Mouse (Mus musculus) cerebellum, adult (tissue): ENCODE measurements around the gene Gtsf2.

Experiments used
- ATAC-seq: cut with Nextera tagmentation; 2 replicates; pipeline ENCODE4 v1.9.2; 2017; ENCODE audit warnings: mild to moderate bottlenecking, moderate library complexity, mixed read lengths; ENCODE audit not compliant: insufficient number of reproducible peaks, low FRiP score, low TSS enrichment

Gtsf2 gene

DNA sequence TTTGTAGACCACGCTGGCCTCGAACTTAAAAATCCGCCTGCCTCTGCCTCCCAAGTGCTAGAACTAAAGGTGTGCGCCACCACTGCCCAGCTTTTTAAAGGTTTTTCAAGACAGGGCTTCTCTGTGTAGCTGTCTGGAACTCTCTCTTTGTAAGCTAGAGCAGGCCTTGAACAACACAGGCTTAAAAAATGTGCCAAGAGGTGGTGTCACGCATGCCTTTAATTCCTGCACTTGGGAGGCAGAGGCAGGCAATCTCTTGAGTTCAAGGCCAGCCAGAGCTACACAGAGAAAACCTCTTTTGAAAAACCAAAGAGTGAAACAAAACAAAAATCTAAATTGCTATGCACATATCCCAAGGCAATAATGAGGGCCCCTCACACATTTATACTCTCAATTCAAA is 46.9 kb downstream of the Gtsf2 start:
- ATAC-seq = no peak

- no peak for ATAC-seq
Observed at GRCm38 (mm10) chr15:103393577-103393976, 54.7 kb downstream of the Gtsf2 start.
